Mouse (Mus musculus) thymus, adult 2 months (tissue): ENCODE results near the gene Zfp110.

Source experiments
- CTCF ChIP-seq: fragments of 200-500 bp; IDR thresholded peaks from 2 replicates; pipeline ENCODE4 v1.5.1; 2012; ENCODE audit warnings: mild to moderate bottlenecking, control low read depth, low read length, moderate library complexity, borderline replicate concordance; ENCODE audit not compliant: control insufficient read depth, poor library complexity, insufficient read depth; ENCODE audit errors: extremely low read depth
- POLR2A ChIP-seq: fragments of 200-500 bp; IDR thresholded peaks from 2 replicates; pipeline ENCODE4 v1.6.1; 2012; ENCODE audit warnings: mild to moderate bottlenecking, low read length, control low read depth, moderate library complexity; ENCODE audit not compliant: control insufficient read depth, poor library complexity, insufficient read depth; ENCODE audit errors: extremely low read depth

- TF ChIP-seq CTCF (no peak), POLR2A (no peak)
Observed at GRCm38 (mm10) chr7:12835779-12836178, 1.2 kb downstream of the Zfp110 start.
